Mouse (Mus musculus) hindbrain, postnatal 0 days (tissue): Measurements from ENCODE around the gene Gm20878. TPM values are rescaled to one million over a fixed set of nuclear protein-coding genes. Genes with fewer than 3 reads are reported as not detected.
"Not testable (repeated sequence)": the region's sequence is repeated elsewhere in the genome, so short reads cannot be mapped to it uniquely, and the experiment has no call there.

Source experiments
- ATAC-seq: fragments of 200-750 bp; cut with Nextera tagmentation; 2 replicates; pipeline ENCODE4 v1.8.0; 2017; ENCODE audit warnings: mild to moderate bottlenecking, moderate TSS enrichment, moderate library complexity
- DNase-seq: peaks from one replicate; pipeline ENCODE4 v3.0.0-alpha.2; 2015; ENCODE audit warnings: low spot score
- H3K27ac ChIP-seq: fragments of 300-500 bp; sonication (generic); 2 replicates; pipeline ENCODE4 v1.5.1; 2014; ENCODE audit warnings: mild to moderate bottlenecking
- H3K27me3 ChIP-seq: fragments of 300-500 bp; sonication (generic); 2 replicates; pipeline ENCODE4 v1.6.1; 2014; ENCODE audit warnings: low read length, mixed read lengths; ENCODE audit not compliant: insufficient read depth
- H3K36me3 ChIP-seq: fragments of 300-500 bp; sonication (generic); 2 replicates; pipeline ENCODE4 v1.6.1; 2014; ENCODE audit warnings: low read length, mixed read lengths; ENCODE audit not compliant: insufficient read depth
- H3K4me1 ChIP-seq: fragments of 300-500 bp; sonication (generic); 2 replicates; pipeline ENCODE4 v1.6.1; 2014; ENCODE audit warnings: antibody characterized with exemption, low read length, mixed read lengths; ENCODE audit not compliant: insufficient read depth
- H3K4me2 ChIP-seq: fragments of 300-500 bp; sonication (generic); 2 replicates; pipeline ENCODE4 v1.6.1; 2014; ENCODE audit warnings: low read depth, mild to moderate bottlenecking, low read length, moderate library complexity, mixed read lengths
- H3K4me3 ChIP-seq: fragments of 300-500 bp; sonication (generic); 2 replicates; pipeline ENCODE4 v1.5.1; 2014; ENCODE audit warnings: low read length
- H3K9ac ChIP-seq: fragments of 300-500 bp; sonication (generic); replicated peaks from 2 replicates; pipeline ENCODE4 v1.6.1; 2014; ENCODE audit warnings: mild to moderate bottlenecking, low read length, moderate library complexity, mixed read lengths
- H3K9me3 ChIP-seq: fragments of 300-500 bp; sonication (generic); 2 replicates; pipeline ENCODE4 v1.6.1; 2016; ENCODE audit warnings: low read length, mixed read lengths
- WGBS: fragments of 180-500 bp; shearing (Covaris S2); extraction: QIAGEN DNeasy Blood & Tissue Kit; methylation state at CpG from one replicate; pipeline ENCODE4 v1.1.7; 2014; 5-methylcytosine and 5-hydroxymethylcytosine counted together
- polyA plus RNA-seq: library from polyadenylated mRNA; unstranded; fragments of >200 nt; fragmentation: Nextera tagmentation; extraction: Ambion mirVana; gene quantifications from 2 replicates; pipeline ENCODE4 v1.2.1, GENCODE M21; 2015
- total RNA-seq: library from RNA; depleted of rRNA; stranded (reverse); fragments of >200 nt; gene quantifications from 2 replicates; pipeline ENCODE4 v1.2.3, GENCODE M21; 2014; rRNA removed

Gm20878 gene
- total RNA-seq = 3.6 and 23.1 TPM in 2 replicates
- 9.6 and 10.7 TPM in 2 replicates for polyA plus RNA-seq

GRCm38 (mm10) chr4:41941272-41941671, at the start of gene Gm20878:
Gene Gm20878, plus strand, starts transcription at chr4:41941572.
- not testable (repeated sequence) for H3K9ac ChIP-seq, H3K4me3 ChIP-seq, H3K27ac ChIP-seq, H3K27me3 ChIP-seq, H3K4me1 ChIP-seq, DNase-seq, ATAC-seq, H3K4me2 ChIP-seq, H3K36me3 ChIP-seq, H3K9me3 ChIP-seq
- WGBS = no CpG with 5 or more reads among the region's 8 CpGs

DNA sequence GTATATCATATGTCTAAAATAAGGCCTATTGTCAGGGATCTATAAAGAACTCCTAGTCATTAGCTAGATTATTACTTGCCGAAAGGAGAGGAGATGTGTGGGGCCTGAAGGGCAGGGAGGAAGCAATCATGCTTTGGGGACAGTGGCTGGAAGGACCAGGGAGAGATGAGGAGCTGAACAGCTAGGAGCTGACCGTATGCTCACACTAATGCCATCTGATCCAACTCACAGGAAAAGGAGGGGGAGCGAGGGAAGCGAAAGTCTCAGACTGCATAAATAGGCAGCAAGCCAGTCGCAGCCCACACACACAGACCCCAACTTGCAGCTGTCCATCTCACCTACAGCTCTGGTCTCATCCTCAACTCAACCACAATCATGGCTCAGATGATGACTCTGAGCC, 38.1 kb upstream of the Gm20878 start, which contains the start of gene Gm21541:
Gene Gm21541 (plus strand): TSS at position 301 of the 400 bp plus-strand sequence.
- not testable (repeated sequence) for H3K27me3 ChIP-seq, H3K4me2 ChIP-seq, H3K27ac ChIP-seq, H3K9ac ChIP-seq, H3K4me1 ChIP-seq, H3K36me3 ChIP-seq, ATAC-seq, DNase-seq, H3K9me3 ChIP-seq, H3K4me3 ChIP-seq
- no CpG with 5 or more reads among the region's 5 CpGs for WGBS

DNA sequence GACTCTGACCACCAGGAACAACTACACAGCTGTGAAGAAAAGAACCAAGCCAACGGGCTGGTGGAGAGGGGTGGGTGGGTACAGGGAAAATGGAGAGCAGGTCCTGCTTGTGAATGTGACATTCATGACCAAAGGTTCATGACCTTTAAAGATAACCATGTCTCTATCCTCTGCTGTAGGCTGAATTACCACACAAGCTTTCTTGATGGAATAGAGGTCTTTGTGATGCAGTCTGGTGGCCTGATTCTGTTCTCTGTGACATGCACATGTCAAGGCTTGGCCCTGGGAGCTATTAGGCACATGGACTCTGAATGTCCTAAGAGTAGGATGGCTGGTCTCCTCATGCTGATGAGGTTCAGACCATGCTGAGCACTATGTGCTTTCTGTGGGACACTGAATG, 24.4 kb downstream of the Gm20878 start, which contains the start of gene Fam205a4:
Gene Fam205a4 (plus strand): TSS at position 301 of the 400 bp plus-strand sequence.
- H3K4me1 ChIP-seq, H3K4me2 ChIP-seq, ATAC-seq, H3K9me3 ChIP-seq, DNase-seq, H3K36me3 ChIP-seq, H3K27me3 ChIP-seq, H3K4me3 ChIP-seq, H3K27ac ChIP-seq, H3K9ac ChIP-seq: not testable (repeated sequence)
- no CpG with 5 or more reads among the region's 1 CpGs for whole genome bisulfite sequencing

Other genes with a start within 250 kb of the Gm20878 start
- 59.3 and 61.9 TPM in 2 replicates for gene Cntfr, start 244.5 kb upstream of the Gm20878 start, total RNA-seq
- gene Cntfr, start 244.5 kb upstream of the Gm20878 start, polyA plus RNA-seq = 18.5 and 22.1 TPM in 2 replicates
- 24.4 and 41.9 TPM in 2 replicates for gene Il11ra1, start 241.6 kb upstream of the Gm20878 start, total RNA-seq
- 47.4 and 49.8 TPM in 2 replicates for gene Il11ra1, start 241.6 kb upstream of the Gm20878 start, polyA plus RNA-seq
- 35.0 and 42.2 TPM in 2 replicates for gene Rpp25l, start 228.0 kb upstream of the Gm20878 start, total RNA-seq
- gene Rpp25l, start 228.0 kb upstream of the Gm20878 start, polyA plus RNA-seq = 47.3 and 48.3 TPM in 2 replicates
- gene Dctn3, start 218.4 kb upstream of the Gm20878 start, total RNA-seq = 145 and 147 TPM in 2 replicates
- 306 and 316 TPM in 2 replicates for gene Dctn3, start 218.4 kb upstream of the Gm20878 start, polyA plus RNA-seq
- gene Arid3c, start 210.4 kb upstream of the Gm20878 start, total RNA-seq = 0.22 and 2.1 TPM in 2 replicates
- gene Arid3c, start 210.4 kb upstream of the Gm20878 start, polyA plus RNA-seq = 0.68 and 0.99 TPM in 2 replicates
- gene Galt, start 186.3 kb upstream of the Gm20878 start, total RNA-seq = 77.6 and 87.8 TPM in 2 replicates
- gene Galt, start 186.3 kb upstream of the Gm20878 start, polyA plus RNA-seq = 55.5 and 55.9 TPM in 2 replicates
- 95.9 and 108 TPM in 2 replicates for gene Sigmar1, start 185.4 kb upstream of the Gm20878 start, total RNA-seq
- 61.3 and 61.9 TPM in 2 replicates for gene Sigmar1, start 185.4 kb upstream of the Gm20878 start, polyA plus RNA-seq
- 148 and 223 TPM in 2 replicates for gene Ccl27a, start 167.3 kb upstream of the Gm20878 start, total RNA-seq
- gene Ccl27a, start 167.3 kb upstream of the Gm20878 start, polyA plus RNA-seq = 289 and 292 TPM in 2 replicates
- gene Gm21541, start 38.0 kb upstream of the Gm20878 start, total RNA-seq = not detected in 2 replicates
- gene Gm21541, start 38.0 kb upstream of the Gm20878 start, polyA plus RNA-seq = not detected in 2 replicates
- gene Fam205a4, start 24.5 kb downstream of the Gm20878 start, total RNA-seq = 0.29 and 3.0 TPM in 2 replicates
- 1.1 and 1.6 TPM in 2 replicates for gene Fam205a4, start 24.5 kb downstream of the Gm20878 start, polyA plus RNA-seq
- gene Gm21093, start 93.2 kb downstream of the Gm20878 start, total RNA-seq = 1.6 and 2.1 TPM in 2 replicates
- gene Gm21093, start 93.2 kb downstream of the Gm20878 start, polyA plus RNA-seq = 0.19 and 0.42 TPM in 2 replicates
- not detected in 2 replicates for gene Gm3893, start 149.6 kb downstream of the Gm20878 start, total RNA-seq
- not detected in 2 replicates for gene Gm3893, start 149.6 kb downstream of the Gm20878 start, polyA plus RNA-seq
- gene Gm13304, start 173.2 kb downstream of the Gm20878 start, total RNA-seq = not detected in 2 replicates
- not detected in 2 replicates for gene Gm13304, start 173.2 kb downstream of the Gm20878 start, polyA plus RNA-seq
- 1.4 TPM in 1 of 2 replicates, not detected in the other for gene Gm13306, start 211.9 kb downstream of the Gm20878 start, total RNA-seq
- gene Gm13306, start 211.9 kb downstream of the Gm20878 start, polyA plus RNA-seq = 5.3 and 8.4 TPM in 2 replicates
- 1.4 TPM in 1 of 2 replicates, not detected in the other for gene Gm13305, start 227.0 kb downstream of the Gm20878 start, total RNA-seq
- 0.98 TPM in 1 of 2 replicates, not detected in the other for gene Gm13305, start 227.0 kb downstream of the Gm20878 start, polyA plus RNA-seq